Mouse (Mus musculus) E14TG2a.4 (cell line): ENCODE measurements at regions not wholly inside any gene's neighbourhood (a gene's known extent, or its start where the extent isn't known, plus 50 kb on each side); places are given as distances from the start of the nearest gene placed in this dataset.

Source experiments
- CTCF ChIP-seq: conservative IDR thresholded peaks from 2 replicates; pipeline ENCODE4 v1.5.1; 2014; ENCODE audit warnings: low read length
- NANOG ChIP-seq: IDR thresholded peaks from 2 replicates; pipeline ENCODE4 v1.6.1; 2014; ENCODE audit warnings: borderline replicate concordance, low read length, mixed read lengths
- POU5F1 ChIP-seq: IDR thresholded peaks from 2 replicates; pipeline ENCODE4 v1.6.1; 2014; ENCODE audit warnings: low read length, borderline replicate concordance

DNA sequence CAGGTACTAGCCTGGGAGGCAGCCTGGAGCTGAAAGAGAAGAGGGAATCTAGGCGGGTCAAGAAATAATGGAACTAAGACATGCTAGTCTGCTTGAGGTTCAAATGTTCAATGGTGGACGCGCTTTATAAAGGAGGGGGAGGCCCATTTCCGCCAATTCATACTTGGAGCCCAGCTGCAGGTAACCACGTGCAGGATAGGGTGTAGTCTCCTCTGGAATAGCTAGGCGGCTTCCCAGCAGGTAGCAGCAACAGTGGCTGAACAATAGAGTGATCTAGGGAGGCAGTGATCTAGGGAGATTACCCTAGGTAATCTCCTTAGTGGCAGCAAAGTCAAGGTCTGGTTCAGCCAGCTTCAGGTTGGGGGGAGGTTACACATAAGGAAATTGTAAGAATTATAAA, 134.6 kb downstream of the Sh2d4b start:
- no peak for TF ChIP-seq CTCF
- no peak; the same call in 1 of the 2 replicates for TF ChIP-seq NANOG
- TF ChIP-seq POU5F1 = no peak
